Mouse (Mus musculus) ovary, adult 18-20 months (tissue): ENCODE data around the gene Gm20817.
"Not testable (repeated sequence)": the region's sequence is repeated elsewhere in the genome, so short reads cannot be mapped to it uniquely, and the experiment has no call there.

Experiments
- DNase-seq: peaks from one replicate; pipeline ENCODE4 v3.0.0; 2022; ENCODE audit warnings: low spot score, mixed read lengths

Gm20817 gene

GRCm38 (mm10) chrY:68832628-68833027, at the start of gene Gm20817:
TSS of gene Gm20817 (minus strand) at chrY:68832728.
- not testable (repeated sequence) for DNase-seq
